Mouse (Mus musculus) heart, embryonic 15.5 days (tissue): Measurements from ENCODE around the gene Tmem170b. TPM values are rescaled to one million over a fixed set of nuclear protein-coding genes. Genes with fewer than 3 reads are reported as not detected.

ENCODE experiments used
- ATAC-seq: fragments of 200-750 bp; cut with Nextera tagmentation; replicated peaks from 2 replicates; pipeline ENCODE4 v1.8.0; 2017; ENCODE audit warnings: low read depth, moderate TSS enrichment; ENCODE audit not compliant: insufficient number of reproducible peaks, insufficient read depth, low FRiP score
- H3K27ac ChIP-seq: fragments of 300-500 bp; sonication (generic); 2 replicates; pipeline ENCODE4 v1.5.1; 2015; ENCODE audit warnings: mild to moderate bottlenecking, inconsistent platforms
- H3K27me3 ChIP-seq: fragments of 300-500 bp; sonication (generic); 2 replicates; pipeline ENCODE4 v1.6.1; 2015; ENCODE audit warnings: inconsistent platforms
- H3K36me3 ChIP-seq: fragments of 300-500 bp; sonication (generic); 2 replicates; pipeline ENCODE4 v1.6.1; 2015; ENCODE audit warnings: mild to moderate bottlenecking, inconsistent platforms
- H3K4me1 ChIP-seq: fragments of 300-500 bp; sonication (generic); replicated peaks from 2 replicates; pipeline ENCODE4 v1.6.1; 2015; ENCODE audit warnings: inconsistent platforms
- H3K4me2 ChIP-seq: fragments of 300-500 bp; sonication (generic); 2 replicates; pipeline ENCODE4 v1.6.1; 2015; ENCODE audit warnings: inconsistent platforms, mild to moderate bottlenecking, moderate library complexity
- H3K4me3 ChIP-seq: fragments of 300-500 bp; sonication (generic); 2 replicates; pipeline ENCODE4 v1.5.1; 2015; ENCODE audit warnings: mild to moderate bottlenecking, inconsistent platforms
- H3K9ac ChIP-seq: fragments of 300-500 bp; sonication (generic); 2 replicates; pipeline ENCODE4 v1.6.1; 2015; ENCODE audit warnings: mild to moderate bottlenecking, inconsistent platforms
- H3K9me3 ChIP-seq: fragments of 300-500 bp; sonication (generic); replicated peaks from 2 replicates; pipeline ENCODE4 v1.6.1; 2016; ENCODE audit warnings: inconsistent platforms
- WGBS: fragments of 180-500 bp; shearing (Covaris S2); methylation state at CpG from one replicate; pipeline ENCODE4 v1.1.7; 2015; ENCODE audit warnings: mixed read lengths; 5-methylcytosine and 5-hydroxymethylcytosine counted together
- polyA plus RNA-seq: library from polyadenylated mRNA; unstranded; fragments of >200 nt; fragmentation: Nextera tagmentation; extraction: Ambion mirVana; gene quantifications from 2 replicates; pipeline ENCODE4 v1.2.1, GENCODE M21; 2015

The Tmem170b gene
- polyA plus RNA-seq, 1 experiment from 2014 or later = 11.2 TPM

- Histone ChIP-seq H3K9me3 (no peaks in the 10 kb centered on the region), H3K4me2 (no peak overlapping the region), H3K9ac (no peak overlapping the region), H3K4me3 (no peak overlapping the region), H3K36me3 (no peaks in the 10 kb centered on the region), H3K4me1 (peaks cover 16% of the 10 kb centered on the region), H3K27me3 (no peaks in the 10 kb centered on the region), H3K27ac (no peak overlapping the region)
- WGBS = 51% methylated on average over 5 of the region's 5 CpGs
- no peak for ATAC-seq
These were observed 9.3 kb downstream of the Tmem170b start for GRCm38 (mm10) chr13:41614982-41615381.

DNA sequence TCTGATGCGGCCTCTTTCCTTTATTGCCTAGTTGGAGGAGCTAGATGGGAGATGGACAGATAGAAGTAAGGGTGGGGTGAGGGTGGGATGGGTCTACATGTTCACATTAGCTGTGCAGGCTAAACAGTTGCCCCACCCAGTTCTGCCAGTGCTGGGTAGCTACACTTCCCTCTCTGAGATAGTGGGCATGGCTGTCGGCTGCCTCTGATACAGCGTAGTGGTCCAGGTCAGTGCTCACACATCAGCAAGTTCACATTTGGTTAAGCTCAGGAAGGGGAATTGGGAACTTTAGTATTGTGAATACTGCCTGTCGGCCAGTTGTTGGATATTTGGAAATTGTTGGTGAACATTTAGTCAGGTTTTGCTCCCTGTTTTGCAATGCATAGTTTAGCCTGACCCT lies 13.8 kb downstream of the Tmem170b start:
- no peak overlapping the region for H3K4me3 ChIP-seq
- H3K27me3 ChIP-seq = no peaks in the 10 kb centered on the region
- no peaks in the 10 kb centered on the region for H3K9me3 ChIP-seq
- peaks cover 25% of the 10 kb centered on the region for H3K4me1 ChIP-seq
- no peak overlapping the region for H3K9ac ChIP-seq
- H3K27ac ChIP-seq = no peak overlapping the region
- ATAC-seq = no peak
- WGBS = 73% methylated on average over 4 of the region's 4 CpGs
- H3K4me2 ChIP-seq = no peak overlapping the region
- no peaks in the 10 kb centered on the region for H3K36me3 ChIP-seq

DNA sequence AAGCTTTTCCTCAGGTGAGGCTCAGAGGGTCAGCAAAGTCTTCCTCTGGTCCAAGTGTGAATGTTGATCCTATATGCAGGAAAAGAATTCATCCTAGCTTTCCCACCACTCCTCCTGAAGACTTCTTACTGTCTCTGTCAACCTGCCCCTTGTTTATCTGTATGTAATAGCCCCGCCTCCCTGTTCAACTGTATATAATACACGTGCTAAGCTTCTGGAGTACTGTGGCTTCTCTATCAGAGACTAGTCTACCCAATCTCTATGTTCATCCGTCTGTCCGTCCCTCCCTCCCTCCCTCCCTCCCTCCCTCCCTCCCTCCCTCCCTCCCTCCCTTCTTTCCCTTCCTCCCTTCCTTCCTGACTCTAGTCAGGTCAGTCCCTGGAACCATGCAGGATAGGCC lies 14.4 kb downstream of the Tmem170b start:
- Histone ChIP-seq H3K4me1 (peaks cover 23% of the 10 kb centered on the region), H3K4me2 (no peak overlapping the region), H3K9me3 (no peaks in the 10 kb centered on the region), H3K27ac (no peak overlapping the region), H3K4me3 (no peak overlapping the region), H3K9ac (no peak overlapping the region), H3K36me3 (no peaks in the 10 kb centered on the region), H3K27me3 (no peaks in the 10 kb centered on the region)
- 82% methylated on average over 4 of the region's 4 CpGs for WGBS
- no peak for ATAC-seq

GRCm38 (mm10) chr13:41624123-41624522 lies 18.4 kb downstream of the Tmem170b start:
- Histone ChIP-seq H3K4me3 (no peak overlapping the region), H3K4me2 (no peak overlapping the region), H3K9me3 (no peaks in the 10 kb centered on the region), H3K27ac (no peak overlapping the region), H3K4me1 (peaks cover 20% of the 10 kb centered on the region; the same call in 1 of the 2 replicates), H3K27me3 (no peaks in the 10 kb centered on the region), H3K36me3 (no peaks in the 10 kb centered on the region), H3K9ac (no peak overlapping the region)
- ATAC-seq = no peak
- WGBS = 66% methylated on average over 1 of the region's 1 CpGs

DNA sequence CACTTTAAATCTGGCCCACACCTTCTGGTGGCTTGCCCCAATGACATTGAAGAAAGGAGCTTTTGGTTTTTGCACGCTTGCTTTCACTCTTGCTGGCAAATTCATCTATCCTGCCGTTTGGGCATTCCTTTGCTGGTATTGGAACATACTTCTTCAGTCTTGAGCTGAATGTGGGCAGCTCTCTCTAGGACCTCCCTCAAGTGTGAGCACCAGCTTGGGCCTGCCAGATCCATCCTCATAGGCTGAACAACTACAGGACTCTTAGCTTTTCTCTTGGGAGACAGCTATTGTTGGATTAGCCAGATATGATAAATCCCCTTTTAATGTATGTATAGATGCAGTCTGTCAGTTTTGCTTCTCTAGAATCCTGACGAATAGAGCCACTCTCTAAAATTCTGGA lies 19.5 kb downstream of the Tmem170b start:
- Histone ChIP-seq H3K4me2 (no peak overlapping the region), H3K9ac (no peak overlapping the region), H3K4me3 (no peak overlapping the region), H3K36me3 (no peaks in the 10 kb centered on the region), H3K4me1 (peaks cover 15% of the 10 kb centered on the region; the same call in 1 of the 2 replicates), H3K27me3 (no peaks in the 10 kb centered on the region), H3K9me3 (no peaks in the 10 kb centered on the region), H3K27ac (no peak overlapping the region)
- no peak for ATAC-seq
- 74% methylated on average over 3 of the region's 3 CpGs for WGBS

- H3K9ac ChIP-seq = no peak overlapping the region
- ATAC-seq = no peak
These were observed 21.7 kb downstream of the Tmem170b start for GRCm38 (mm10) chr13:41627277-41627916.

GRCm38 (mm10) chr13:41634401-41634818 lies 28.7 kb downstream of the Tmem170b start:
- no peak overlapping the region for H3K9ac ChIP-seq
- ATAC-seq = peak; percentile 66; the same call in 1 of the 2 replicates
- no peaks in the 10 kb centered on the region for H3K9me3 ChIP-seq
- no peaks in the 10 kb centered on the region for H3K36me3 ChIP-seq
- WGBS = 27% methylated on average over 13 of the region's 13 CpGs
- peaks cover 5% of the 10 kb centered on the region for H3K4me1 ChIP-seq
- no peak overlapping the region for H3K27ac ChIP-seq
- no peak overlapping the region for H3K4me2 ChIP-seq
- H3K4me3 ChIP-seq = no peak overlapping the region
- H3K27me3 ChIP-seq = no peaks in the 10 kb centered on the region

More at GRCm38 (mm10) chr13:41627277-41627916, 21.7 kb downstream of the Tmem170b start:
- Histone ChIP-seq H3K27ac (no peak overlapping the region), H3K36me3 (no peaks in the 10 kb centered on the region), H3K4me3 (no peak overlapping the region), H3K9me3 (no peaks in the 10 kb centered on the region), H3K4me2 (no peak overlapping the region), H3K27me3 (no peaks in the 10 kb centered on the region), H3K4me1 (peaks cover 15% of the 10 kb centered on the region; the same call in 1 of the 2 replicates)
- 64% methylated on average over 3 of the region's 3 CpGs for WGBS

DNA sequence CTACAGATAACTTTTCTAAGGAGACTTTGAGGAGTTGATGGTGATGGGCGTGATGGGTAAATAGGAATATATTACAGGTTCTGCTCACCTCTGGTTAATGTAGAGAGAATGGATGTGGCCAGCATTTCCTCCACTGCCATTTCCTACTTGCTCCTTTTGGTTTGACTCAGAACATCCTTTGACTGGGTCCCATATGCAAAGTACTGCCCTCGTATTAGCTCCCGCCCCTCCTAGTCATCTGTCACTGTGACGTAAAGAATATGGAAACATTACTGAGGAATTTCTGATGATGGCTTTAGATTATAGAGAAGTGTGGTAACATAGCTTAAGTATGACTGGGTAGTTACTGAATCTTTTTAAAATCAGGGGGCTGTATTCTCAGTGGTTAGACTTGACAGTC lies 32.4 kb downstream of the Tmem170b start:
- ATAC-seq = no peak
- no peak overlapping the region for H3K4me3 ChIP-seq
- H3K9me3 ChIP-seq = no peaks in the 10 kb centered on the region
- WGBS = 81% methylated on average over 4 of the region's 4 CpGs
- H3K4me1 ChIP-seq = peaks cover 5% of the 10 kb centered on the region
- no peaks in the 10 kb centered on the region for H3K36me3 ChIP-seq
- H3K27me3 ChIP-seq = no peaks in the 10 kb centered on the region
- H3K4me2 ChIP-seq = no peak overlapping the region
- no peak overlapping the region for H3K9ac ChIP-seq
- H3K27ac ChIP-seq = no peak overlapping the region

DNA sequence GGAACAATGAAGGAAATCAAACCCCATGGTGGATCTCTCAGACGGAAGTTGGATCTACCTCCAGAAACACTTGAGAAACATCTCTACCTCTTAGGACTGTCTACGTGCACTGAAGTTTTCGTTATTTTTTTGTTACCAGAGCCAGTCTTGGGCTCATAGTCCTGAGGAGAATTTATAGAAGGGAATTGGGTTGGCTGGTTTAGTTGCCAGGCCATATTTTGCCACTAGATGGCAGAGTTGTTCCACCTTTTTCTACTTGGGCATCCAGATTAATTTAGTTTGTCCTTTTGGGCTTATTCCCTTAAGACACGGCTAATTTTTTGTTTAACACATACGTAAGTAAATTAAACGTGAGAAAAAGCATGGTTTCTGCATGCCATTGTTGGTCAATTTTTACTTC lies 37.1 kb downstream of the Tmem170b start:
- H3K4me1 ChIP-seq = peaks cover 25% of the 10 kb centered on the region
- H3K27ac ChIP-seq = 0 out of 2 replicates have a peak overlapping the region, but pooled peaks have one; percentile 93
- H3K4me2 ChIP-seq = no peak overlapping the region
- H3K36me3 ChIP-seq = no peaks in the 10 kb centered on the region
- H3K9me3 ChIP-seq = no peaks in the 10 kb centered on the region
- no peak for ATAC-seq
- no peak overlapping the region for H3K4me3 ChIP-seq
- H3K9ac ChIP-seq = no peak overlapping the region
- 22% methylated on average over 6 of the region's 6 CpGs for WGBS
- no peaks in the 10 kb centered on the region for H3K27me3 ChIP-seq

GRCm38 (mm10) chr13:41643798-41644197 lies 38.1 kb downstream of the Tmem170b start:
- Histone ChIP-seq H3K27ac (peak overlapping the region; percentile 93), H3K4me1 (peaks cover 29% of the 10 kb centered on the region), H3K9me3 (no peaks in the 10 kb centered on the region), H3K4me2 (no peak overlapping the region), H3K27me3 (no peaks in the 10 kb centered on the region), H3K9ac (no peak overlapping the region), H3K36me3 (no peaks in the 10 kb centered on the region), H3K4me3 (no peak overlapping the region)
- 28% methylated on average over 7 of the region's 7 CpGs for WGBS
- ATAC-seq = peak; percentile 91

DNA sequence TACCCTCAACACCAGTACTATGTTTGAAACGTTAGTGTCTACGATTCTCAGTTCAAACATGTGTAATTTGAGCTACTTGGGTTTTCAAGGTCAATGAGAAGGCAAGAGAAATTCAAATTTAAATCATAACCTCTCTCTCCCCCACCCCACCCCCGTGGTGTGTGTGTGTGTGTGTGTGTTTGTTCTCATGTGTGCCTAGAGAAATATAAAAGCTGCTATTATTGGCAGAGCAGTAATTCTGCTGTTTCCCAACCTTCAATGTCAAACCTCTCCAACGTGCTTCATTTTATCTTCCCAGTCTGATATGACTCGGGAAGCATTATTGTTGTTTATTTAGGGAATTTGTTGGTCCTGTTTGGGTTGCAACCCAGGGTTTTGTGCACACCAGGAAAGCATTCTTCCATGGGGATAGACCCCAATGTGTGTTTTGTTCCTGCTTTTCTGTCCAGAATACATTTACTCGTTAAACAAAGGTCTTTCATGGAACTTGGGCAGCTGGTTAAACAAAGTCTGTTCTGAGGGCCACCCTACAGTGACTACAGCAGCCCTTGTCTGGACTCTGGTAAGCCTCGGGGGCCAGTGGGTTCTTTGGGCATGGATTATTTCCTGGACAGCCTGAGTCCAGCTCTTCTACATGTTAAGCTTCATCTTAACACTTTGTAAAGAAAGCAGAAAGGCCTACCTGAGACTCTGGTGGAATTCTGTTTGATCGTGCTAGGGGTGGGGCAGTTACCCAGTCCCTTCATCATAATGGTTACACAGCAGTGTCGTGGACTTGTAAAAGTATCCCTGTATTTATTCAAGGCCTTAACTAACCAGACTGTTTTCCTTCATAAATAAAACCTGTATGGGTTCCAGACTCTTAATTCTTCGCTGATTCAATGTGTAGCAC lies 39.1 kb downstream of the Tmem170b start:
- WGBS = 44% methylated on average over 10 of the region's 10 CpGs
- Histone ChIP-seq H3K4me1 (peaks cover 34% of the 10 kb centered on the region), H3K4me3 (no peak overlapping the region), H3K36me3 (no peaks in the 10 kb centered on the region), H3K9me3 (no peaks in the 10 kb centered on the region), H3K4me2 (no peak overlapping the region), H3K9ac (no peak overlapping the region), H3K27ac (peak overlapping the region; percentile 93), H3K27me3 (no peaks in the 10 kb centered on the region)
- ATAC-seq = no peak
